Mouse (Mus musculus) lung, postnatal 0 days (tissue): ENCODE measurements around the gene Asb11.

Experiments used
- CTCF ChIP-seq: IDR thresholded peaks from 2 replicates; pipeline ENCODE4 v1.5.1; 2016; ENCODE audit warnings: antibody characterized with exemption, mild to moderate bottlenecking
- EP300 ChIP-seq: IDR thresholded peaks from 2 replicates; pipeline ENCODE4 v1.6.1; 2016; ENCODE audit warnings: antibody characterized with exemption, mild to moderate bottlenecking, control low read depth

- TF ChIP-seq EP300 (no peak), CTCF (no peak)
Measured at GRCm38 (mm10) chrX:164424821-164425220, 12.0 kb upstream of the Asb11 start.
